Mouse (Mus musculus): Measurements from ENCODE around the gene Olfr164. TPM values are rescaled to one million over a fixed set of nuclear protein-coding genes. Genes with fewer than 3 reads are reported as not detected.

Olfr164 gene
- polyA plus RNA-seq, 1 experiment from 2014 or later, result not detected

Other genes starting within 250 kb of the Olfr164 start
- not detected in 2 replicates for gene Olfr165, start 109.1 kb upstream of the Olfr164 start, polyA plus RNA-seq (2014; fragmentation: Nextera tagmentation; extraction: Ambion mirVana)
- gene Olfr166, start 169.6 kb upstream of the Olfr164 start, polyA plus RNA-seq (2014; fragmentation: Nextera tagmentation; extraction: Ambion mirVana), result not detected in 2 replicates
- not detected in 2 replicates for gene Olfr167, start 208.2 kb upstream of the Olfr164 start, polyA plus RNA-seq (2014; fragmentation: Nextera tagmentation; extraction: Ambion mirVana)
- gene Olfr168, start 221.5 kb upstream of the Olfr164 start, polyA plus RNA-seq (2014; fragmentation: Nextera tagmentation; extraction: Ambion mirVana), result not detected in 2 replicates

Data from hindbrain, embryonic 11.5 days (tissue).